Mouse (Mus musculus) heart, adult 8-10 months (tissue): ENCODE results near the gene Dhrs1. TPM values are rescaled to one million over a fixed set of nuclear protein-coding genes. Genes with fewer than 3 reads are reported as not detected.

Source experiments
- DNase-seq: peaks from one replicate; pipeline ENCODE4 v3.0.0; 2022; ENCODE audit warnings: low spot score
- total RNA-seq, 4 experiments: library from RNA; stranded (reverse); gene quantifications; 2 replicates each; pipeline ENCODE4 v1.2.4; 2022

The Dhrs1 gene
- total RNA-seq, 4 experiments from 2014 or later = 38.3 to 46.8 (median 43.2) TPM

GRCm38 (mm10) chr14:55763166-55763565, 17.7 kb upstream of the Dhrs1 start:
- DNase-seq = no peak

GRCm38 (mm10) chr14:55762001-55762821, 16.7 kb upstream of the Dhrs1 start:
- no peak for DNase-seq

GRCm38 (mm10) chr14:55761163-55761562, 15.7 kb upstream of the Dhrs1 start, which contains the start of gene Ltb4r2:
Gene Ltb4r2, plus strand, starts transcription at chr14:55761428.
- DNase-seq = no peak

GRCm38 (mm10) chr14:55760156-55760555, 14.7 kb upstream of the Dhrs1 start:
- peak; percentile 89 for DNase-seq

- DNase-seq = no peak
Observed at GRCm38 (mm10) chr14:55758363-55758784, 12.9 kb upstream of the Dhrs1 start, which contains the start of gene Cideb. Gene Cideb, minus strand, starts transcription at chr14:55758458.

- no peak for DNase-seq
Observed at GRCm38 (mm10) chr14:55757566-55757965, 12.1 kb upstream of the Dhrs1 start.

GRCm38 (mm10) chr14:55747051-55747847, 1.8 kb upstream of the Dhrs1 start:
- no peak for DNase-seq

GRCm38 (mm10) chr14:55745861-55746237, 359 bp upstream of the Dhrs1 start:
- no peak for DNase-seq

GRCm38 (mm10) chr14:55743711-55744110, 1.8 kb downstream of the Dhrs1 start:
- peak; percentile 90 for DNase-seq

GRCm38 (mm10) chr14:55737086-55737687, 8.3 kb downstream of the Dhrs1 start:
- no peak for DNase-seq

GRCm38 (mm10) chr14:55735758-55736157, 9.7 kb downstream of the Dhrs1 start:
- no peak for DNase-seq

- no peak for DNase-seq
Observed at GRCm38 (mm10) chr14:55735334-55735733, 10.2 kb downstream of the Dhrs1 start.

- DNase-seq = no peak
Observed at GRCm38 (mm10) chr14:55734869-55735268, 10.6 kb downstream of the Dhrs1 start.

- DNase-seq = no peak
Observed at GRCm38 (mm10) chr14:55733889-55734288, 11.6 kb downstream of the Dhrs1 start.

GRCm38 (mm10) chr14:55730531-55731032, 14.9 kb downstream of the Dhrs1 start:
- no peak for DNase-seq

- DNase-seq = no peak
Observed at GRCm38 (mm10) chr14:55730116-55730515, 15.4 kb downstream of the Dhrs1 start.

- DNase-seq = no peak
Observed at GRCm38 (mm10) chr14:55727889-55728685, 17.4 kb downstream of the Dhrs1 start.

GRCm38 (mm10) chr14:55726261-55726660, 19.2 kb downstream of the Dhrs1 start:
- no peak for DNase-seq

- peak; percentile 65 for DNase-seq
Observed at GRCm38 (mm10) chr14:55724411-55724871, 21.0 kb downstream of the Dhrs1 start.

- DNase-seq = no peak
Observed at GRCm38 (mm10) chr14:55723433-55723832, 22.1 kb downstream of the Dhrs1 start.

GRCm38 (mm10) chr14:55722438-55722945, 23.0 kb downstream of the Dhrs1 start:
- DNase-seq = no peak
